Mouse (Mus musculus) sigmoid colon, adult 10 weeks (tissue): ENCODE measurements around the gene Bex6. TPM values are rescaled to one million over a fixed set of nuclear protein-coding genes. Genes with fewer than 3 reads are reported as not detected.

Source experiments
- polyA plus RNA-seq: library from polyadenylated mRNA; stranded (reverse); fragments of 350-450 nt; fragmentation: Illumina TruSeq; extraction: RNeasy Lipid Tissue Mini Kit (QIAGEN cat#74804); gene quantifications from one replicate; pipeline ENCODE4 v1.2.3, GENCODE M21; 2014; ENCODE audit warnings: low read depth, low replicate concordance

Bex6 gene
- not detected for polyA plus RNA-seq

GRCm38 (mm10) chr16:32179333-32179901, at the start of gene Bex6:
Gene Bex6 (plus strand): TSS chr16:32179823.

GRCm38 (mm10) chr16:32165281-32165821, 14.3 kb upstream of the Bex6 start, which contains the start of gene Nrros:
Gene Nrros (minus strand): TSS chr16:32165594.

Other genes starting within 250 kb of the Bex6 start
- gene Pigz, start 246.0 kb upstream of the Bex6 start, polyA plus RNA-seq: not detected
- 4.3 TPM for gene 0610012G03Rik, start 231.3 kb upstream of the Bex6 start, polyA plus RNA-seq
- 53.8 TPM for gene Ncbp2, start 231.3 kb upstream of the Bex6 start, polyA plus RNA-seq
- gene Senp5, start 176.5 kb upstream of the Bex6 start, polyA plus RNA-seq: 33.5 TPM
- 127 TPM for gene Pak2, start 100.5 kb upstream of the Bex6 start, polyA plus RNA-seq
- gene Pigx, start 80.1 kb upstream of the Bex6 start, polyA plus RNA-seq: 99.0 TPM
- 28.5 TPM for gene Cep19, start 80.0 kb upstream of the Bex6 start, polyA plus RNA-seq
- 0.95 TPM for gene Nrros, start 14.2 kb upstream of the Bex6 start, polyA plus RNA-seq
- gene Fbxo45, start 67.3 kb downstream of the Bex6 start, polyA plus RNA-seq: 25.2 TPM
- 6.7 TPM for gene Wdr53, start 67.4 kb downstream of the Bex6 start, polyA plus RNA-seq
- not detected for gene Smco1, start 91.6 kb downstream of the Bex6 start, polyA plus RNA-seq
- 41.9 TPM for gene Rnf168, start 97.6 kb downstream of the Bex6 start, polyA plus RNA-seq
- 35.7 TPM for gene Ubxn7, start 152.4 kb downstream of the Bex6 start, polyA plus RNA-seq
- gene Tm4sf19, start 220.7 kb downstream of the Bex6 start, polyA plus RNA-seq: not detected
- 16.9 TPM for gene Tctex1d2, start 239.9 kb downstream of the Bex6 start, polyA plus RNA-seq